Mouse (Mus musculus) inflammation-experienced regulatory T-cells, adult 16 weeks (primary cell): ENCODE data around the gene Olfr171. TPM values are rescaled to one million over a fixed set of nuclear protein-coding genes. Genes with fewer than 3 reads are reported as not detected.

Source experiments
- polyA plus RNA-seq: library from polyadenylated mRNA; unstranded; fragments of 100-300 nt; shearing (Covaris generic); gene quantifications from one replicate; pipeline ENCODE4 v1.2.1, GENCODE M21; 2017

The Olfr171 gene
- not detected for polyA plus RNA-seq

DNA sequence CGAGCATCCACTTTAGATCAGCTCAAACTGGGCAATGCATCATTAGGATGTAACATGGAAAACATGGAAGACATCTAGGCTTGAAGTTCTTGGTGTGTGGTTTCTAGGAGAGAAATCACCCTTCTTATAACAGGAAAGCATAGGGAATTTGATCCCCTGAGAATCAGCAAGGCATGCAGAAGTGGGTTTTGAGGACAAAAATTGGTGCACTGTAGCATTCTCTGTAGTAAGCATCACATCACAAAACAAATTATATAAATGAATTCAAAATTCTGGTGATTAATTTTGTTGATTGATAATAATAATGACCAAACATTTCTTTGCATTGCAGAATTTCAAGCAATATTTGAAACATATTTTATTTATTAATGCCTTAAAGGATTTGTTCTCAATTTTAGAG lies at the start of gene Olfr171:
Gene Olfr171, minus strand, starts transcription at position 101 of the 400 bp plus-strand sequence.

DNA sequence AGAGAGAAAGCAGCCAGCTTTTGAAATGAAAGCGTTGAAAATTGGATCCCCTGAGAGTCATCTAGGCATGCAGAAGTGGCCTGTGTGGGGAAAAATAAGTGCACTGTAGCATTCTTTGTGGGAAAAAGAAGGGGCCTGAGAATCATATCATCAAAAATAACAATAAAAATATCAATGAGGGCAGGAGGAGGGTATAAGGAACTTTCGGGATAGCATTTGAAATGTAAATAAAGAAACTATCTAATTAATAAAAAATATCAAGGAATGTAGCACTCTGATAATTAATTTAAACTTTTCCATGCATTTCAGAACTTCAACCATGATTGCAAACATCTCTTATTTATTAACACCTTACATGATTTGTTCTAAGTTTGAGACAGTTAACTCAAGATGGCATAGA lies 17.9 kb downstream of the Olfr171 start, which contains the start of gene Olfr170:
Gene Olfr170, minus strand, starts transcription at position 101 of the 400 bp plus-strand sequence.

Other genes starting within 250 kb of the Olfr171 start
- not detected for gene Olfr165, start 206.8 kb downstream of the Olfr171 start, polyA plus RNA-seq
- gene Olfr166, start 146.2 kb downstream of the Olfr171 start, polyA plus RNA-seq: not detected
- gene Olfr167, start 107.7 kb downstream of the Olfr171 start, polyA plus RNA-seq: not detected
- gene Olfr168, start 94.4 kb downstream of the Olfr171 start, polyA plus RNA-seq: not detected
- gene Olfr169, start 58.1 kb downstream of the Olfr171 start, polyA plus RNA-seq: not detected
- gene Olfr170, start 18.0 kb downstream of the Olfr171 start, polyA plus RNA-seq: not detected
- gene Lamp3, start 76.5 kb upstream of the Olfr171 start, polyA plus RNA-seq: not detected
- gene B3gnt5, start 130.3 kb upstream of the Olfr171 start, polyA plus RNA-seq: 20.7 TPM